Mouse (Mus musculus) embryonic facial prominence, embryonic 14.5 days (tissue): ENCODE data around the gene Mettl8. TPM values are rescaled to one million over a fixed set of nuclear protein-coding genes. Genes with fewer than 3 reads are reported as not detected.
A peak's percentile ranks its signal among the peaks of the same experiment; 100 is the strongest.

Experiments
- ATAC-seq: fragments of 200-750 bp; cut with Nextera tagmentation; 2 replicates; pipeline ENCODE4 v1.8.0; 2017; ENCODE audit warnings: low read depth, moderate number of reproducible peaks, moderate TSS enrichment
- DNase-seq: peaks from one replicate; pipeline ENCODE4 v3.0.0-alpha.2; 2015; ENCODE audit warnings: low spot score
- H3K27ac ChIP-seq: fragments of 300-500 bp; sonication (generic); replicated peaks from 2 replicates; pipeline ENCODE4 v1.5.1; 2014; ENCODE audit warnings: low read depth, mild to moderate bottlenecking, low read length, moderate library complexity
- H3K27me3 ChIP-seq: fragments of 300-500 bp; sonication (generic); replicated peaks from 2 replicates; pipeline ENCODE4 v1.6.1; 2014; ENCODE audit warnings: low read length; ENCODE audit not compliant: control insufficient read depth, insufficient read depth
- H3K36me3 ChIP-seq: fragments of 300-500 bp; sonication (generic); 2 replicates; pipeline ENCODE4 v1.6.1; 2014; ENCODE audit warnings: low read length, mixed read lengths; ENCODE audit not compliant: control insufficient read depth, insufficient read depth
- H3K4me1 ChIP-seq: fragments of 300-500 bp; sonication (generic); 2 replicates; pipeline ENCODE4 v1.6.1; 2014; ENCODE audit warnings: antibody characterized with exemption, low read length; ENCODE audit not compliant: control insufficient read depth, insufficient read depth
- H3K4me2 ChIP-seq: fragments of 300-500 bp; sonication (generic); 2 replicates; pipeline ENCODE4 v1.6.1; 2014; ENCODE audit warnings: low read depth, mild to moderate bottlenecking, low read length, moderate library complexity, mixed read lengths
- H3K4me3 ChIP-seq: fragments of 300-500 bp; sonication (generic); 2 replicates; pipeline ENCODE4 v1.5.1; 2014; ENCODE audit warnings: low read depth, mild to moderate bottlenecking, low read length
- H3K9ac ChIP-seq: fragments of 300-500 bp; sonication (generic); 2 replicates; pipeline ENCODE4 v1.6.1; 2014; ENCODE audit warnings: low read depth, mild to moderate bottlenecking, low read length, moderate library complexity, mixed read lengths
- H3K9me3 ChIP-seq: fragments of 300-500 bp; sonication (generic); 2 replicates; pipeline ENCODE4 v1.6.1; 2016; ENCODE audit warnings: low read length; ENCODE audit not compliant: control insufficient read depth
- WGBS: fragments of 180-500 bp; shearing (Covaris S2); extraction: QIAGEN DNeasy Blood & Tissue Kit; methylation state at CpG from one replicate; pipeline ENCODE4 v1.1.7; 2014; 5-methylcytosine and 5-hydroxymethylcytosine counted together
- polyA plus RNA-seq: library from polyadenylated mRNA; unstranded; fragments of >200 nt; fragmentation: Nextera tagmentation; extraction: Ambion mirVana; gene quantifications from 2 replicates; pipeline ENCODE4 v1.2.1, GENCODE M21; 2014

Gene Mettl8
- polyA plus RNA-seq, 1 experiment from 2014 or later: 14.9 TPM

DNA sequence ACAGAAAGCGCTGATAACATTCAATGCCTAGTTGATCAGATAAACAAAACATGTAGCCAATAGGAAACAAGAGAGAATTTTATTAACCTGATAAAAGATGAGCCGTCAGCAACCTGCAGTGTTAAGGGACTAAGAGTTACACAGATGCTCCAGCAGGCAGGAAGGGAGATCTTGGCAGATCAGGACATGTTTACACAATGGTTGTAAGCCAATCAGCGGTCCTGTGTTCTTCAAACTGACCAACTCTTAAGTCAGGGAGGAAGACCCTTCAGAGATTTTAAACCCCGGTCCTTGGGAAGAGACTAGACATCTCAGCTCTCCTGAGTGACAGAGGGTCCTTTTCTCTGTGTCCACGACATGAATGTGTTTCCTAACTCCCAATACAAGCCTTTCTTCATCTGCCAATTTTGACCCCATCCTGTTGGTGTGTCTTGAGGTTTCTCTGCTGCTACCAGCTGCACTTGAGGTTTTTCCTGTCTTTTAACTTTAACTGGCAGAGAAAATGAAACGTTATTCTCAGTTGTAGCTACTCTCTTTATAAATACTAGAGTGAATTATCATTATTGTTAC is 8.5 kb downstream of the Mettl8 start:
- no peak for ATAC-seq
- H3K27ac ChIP-seq: no peak overlapping the region
- no peak overlapping the region for H3K4me3 ChIP-seq
- WGBS: 69% methylated on average over 6 of the region's 6 CpGs
- no peaks in the 10 kb centered on the region for H3K9me3 ChIP-seq
- no peak overlapping the region for H3K9ac ChIP-seq
- H3K4me1 ChIP-seq: no peaks in the 10 kb centered on the region
- no peaks in the 10 kb centered on the region for H3K27me3 ChIP-seq
- H3K4me2 ChIP-seq: no peak overlapping the region
- peak; percentile 20 for DNase-seq
- H3K36me3 ChIP-seq: no peaks in the 10 kb centered on the region

GRCm38 (mm10) chr2:71046151-71046550 is 9.2 kb downstream of the Mettl8 start:
- Histone ChIP-seq H3K4me1 (no peaks in the 10 kb centered on the region), H3K27ac (no peak overlapping the region), H3K4me2 (no peak overlapping the region), H3K27me3 (no peaks in the 10 kb centered on the region), H3K9me3 (no peaks in the 10 kb centered on the region), H3K36me3 (no peaks in the 10 kb centered on the region), H3K4me3 (no peak overlapping the region), H3K9ac (no peak overlapping the region)
- peak; percentile 15 for DNase-seq
- WGBS: 65% methylated on average over 6 of the region's 6 CpGs
- no peak for ATAC-seq

DNA sequence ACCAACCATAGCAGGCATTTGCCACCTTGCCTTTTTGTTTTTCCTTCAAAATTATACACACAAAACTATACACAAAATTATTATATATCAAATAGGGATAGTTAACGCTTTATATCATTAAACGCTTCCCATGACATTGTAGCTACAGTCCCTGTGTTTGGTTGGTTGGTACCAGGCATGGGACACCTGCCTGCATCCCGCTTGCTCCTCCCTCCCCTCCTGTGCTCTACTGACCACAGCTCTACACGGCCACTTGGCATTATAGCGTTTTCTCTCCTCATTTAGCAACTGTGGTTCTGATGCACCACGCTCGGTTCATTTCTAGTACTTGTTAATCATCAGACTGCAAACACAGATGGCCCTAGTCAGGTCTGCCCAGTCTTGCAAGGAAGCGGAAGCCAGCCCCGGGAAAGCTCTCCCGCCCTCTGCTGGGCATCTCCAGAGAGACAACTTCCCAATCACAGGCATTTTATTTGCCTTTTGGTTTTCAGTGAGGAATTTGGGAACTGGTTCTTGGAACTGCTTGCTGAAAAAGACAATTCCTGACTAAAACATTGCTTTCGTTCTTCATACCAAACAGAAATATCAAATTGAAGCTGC is 15.8 kb downstream of the Mettl8 start:
- peak overlapping the region; percentile 35 for H3K4me2 ChIP-seq
- H3K9me3 ChIP-seq: no peaks in the 10 kb centered on the region
- no peaks in the 10 kb centered on the region for H3K36me3 ChIP-seq
- DNase-seq: peak; percentile 84
- no peaks in the 10 kb centered on the region for H3K4me1 ChIP-seq
- no peak overlapping the region for H3K9ac ChIP-seq
- H3K4me3 ChIP-seq: no peak overlapping the region
- H3K27ac ChIP-seq: no peak overlapping the region
- 45% methylated on average over 11 of the region's 11 CpGs for WGBS
- 0 out of 2 replicates have a peak, but pooled peaks have one; percentile 57 for ATAC-seq
- no peaks in the 10 kb centered on the region for H3K27me3 ChIP-seq

DNA sequence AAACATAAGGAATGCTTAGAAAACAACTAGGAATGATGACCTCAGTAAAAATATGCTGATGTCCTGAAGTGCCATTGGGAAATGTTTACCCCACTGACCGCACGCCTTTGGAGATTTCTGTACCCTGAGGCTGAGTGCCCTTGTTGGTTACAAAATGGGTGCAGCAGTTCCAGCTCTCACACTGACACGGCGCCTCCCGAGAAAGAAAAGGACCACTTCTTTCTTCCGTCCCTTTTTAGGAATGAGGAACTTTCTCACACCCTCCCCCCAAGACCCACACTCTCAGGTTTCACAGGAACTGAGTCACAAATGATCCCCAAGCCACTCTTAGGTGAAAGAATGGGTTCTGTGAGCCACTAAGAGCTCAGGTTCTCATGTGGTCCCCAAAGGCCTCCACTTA is 17.9 kb downstream of the Mettl8 start:
- DNase-seq: no peak
- no peak for ATAC-seq

GRCm38 (mm10) chr2:71033987-71034386 is 21.4 kb downstream of the Mettl8 start:
- Histone ChIP-seq H3K4me2 (no peak overlapping the region), H3K27me3 (no peaks in the 10 kb centered on the region), H3K4me3 (no peak overlapping the region), H3K27ac (no peak overlapping the region), H3K36me3 (no peaks in the 10 kb centered on the region), H3K9ac (no peak overlapping the region), H3K9me3 (no peaks in the 10 kb centered on the region), H3K4me1 (0 out of 2 replicates have a peak, but pooled peaks cover 3% of the 10 kb centered on the region)
- peak; percentile 66 for ATAC-seq
- 58% methylated on average over 8 of the region's 8 CpGs for WGBS
- peak; percentile 34 for DNase-seq

More for the DNA sequence above, 17.9 kb downstream of the Mettl8 start:
- H3K27ac ChIP-seq: no peak overlapping the region
- H3K4me2 ChIP-seq: no peak overlapping the region
- 67% methylated on average over 6 of the region's 6 CpGs for WGBS
- 0 out of 2 replicates have a peak, but pooled peaks cover 3% of the 10 kb centered on the region for H3K4me1 ChIP-seq
- no peaks in the 10 kb centered on the region for H3K36me3 ChIP-seq
- no peak overlapping the region for H3K4me3 ChIP-seq
- H3K9ac ChIP-seq: no peak overlapping the region
- H3K27me3 ChIP-seq: no peaks in the 10 kb centered on the region
- H3K9me3 ChIP-seq: no peaks in the 10 kb centered on the region

- DNase-seq (no peak), ATAC-seq (no peak)
- H3K27ac ChIP-seq: no peak overlapping the region
- H3K27me3 ChIP-seq: no peaks in the 10 kb centered on the region
- no peak overlapping the region for H3K4me2 ChIP-seq
- no peak overlapping the region for H3K9ac ChIP-seq
- H3K9me3 ChIP-seq: no peaks in the 10 kb centered on the region
- H3K4me3 ChIP-seq: no peak overlapping the region
- H3K4me1 ChIP-seq: 0 out of 2 replicates have a peak, but pooled peaks cover 3% of the 10 kb centered on the region
- no peaks in the 10 kb centered on the region for H3K36me3 ChIP-seq
- WGBS: 81% methylated on average over 4 of the region's 4 CpGs
Measured at GRCm38 (mm10) chr2:71033014-71033413, 22.4 kb downstream of the Mettl8 start.

GRCm38 (mm10) chr2:71031973-71032794 is 23.2 kb downstream of the Mettl8 start:
- Histone ChIP-seq H3K9me3 (no peaks in the 10 kb centered on the region), H3K9ac (no peak overlapping the region), H3K4me3 (no peak overlapping the region), H3K27me3 (no peaks in the 10 kb centered on the region), H3K27ac (no peak overlapping the region), H3K4me2 (no peak overlapping the region), H3K4me1 (0 out of 2 replicates have a peak, but pooled peaks cover 3% of the 10 kb centered on the region), H3K36me3 (no peaks in the 10 kb centered on the region)
- ATAC-seq (no peak), DNase-seq (no peak)
- 75% methylated on average over 18 of the region's 18 CpGs for WGBS

GRCm38 (mm10) chr2:71030663-71031062 is 24.7 kb downstream of the Mettl8 start:
- Histone ChIP-seq H3K4me3 (no peak overlapping the region), H3K4me2 (no peak overlapping the region), H3K9ac (no peak overlapping the region), H3K9me3 (no peaks in the 10 kb centered on the region), H3K27ac (no peak overlapping the region), H3K36me3 (no peaks in the 10 kb centered on the region), H3K4me1 (peaks cover 10% of the 10 kb centered on the region), H3K27me3 (no peaks in the 10 kb centered on the region)
- ATAC-seq: no peak
- WGBS: 70% methylated on average over 2 of the region's 2 CpGs
- DNase-seq: no peak
